Mouse (Mus musculus) B cell, adult 67 days (primary cell): ENCODE measurements around the gene Polm. TPM values are rescaled to one million over a fixed set of nuclear protein-coding genes. Genes with fewer than 3 reads are reported as not detected.

Experiments
- total RNA-seq, 2 experiments: library from RNA; stranded (reverse); gene quantifications; 4 replicates each; pipeline ENCODE4 v1.2.4; 2023

Polm gene
- 100 to 1,000 TPM; 103 to 112 TPM for total RNA-seq

DNA sequence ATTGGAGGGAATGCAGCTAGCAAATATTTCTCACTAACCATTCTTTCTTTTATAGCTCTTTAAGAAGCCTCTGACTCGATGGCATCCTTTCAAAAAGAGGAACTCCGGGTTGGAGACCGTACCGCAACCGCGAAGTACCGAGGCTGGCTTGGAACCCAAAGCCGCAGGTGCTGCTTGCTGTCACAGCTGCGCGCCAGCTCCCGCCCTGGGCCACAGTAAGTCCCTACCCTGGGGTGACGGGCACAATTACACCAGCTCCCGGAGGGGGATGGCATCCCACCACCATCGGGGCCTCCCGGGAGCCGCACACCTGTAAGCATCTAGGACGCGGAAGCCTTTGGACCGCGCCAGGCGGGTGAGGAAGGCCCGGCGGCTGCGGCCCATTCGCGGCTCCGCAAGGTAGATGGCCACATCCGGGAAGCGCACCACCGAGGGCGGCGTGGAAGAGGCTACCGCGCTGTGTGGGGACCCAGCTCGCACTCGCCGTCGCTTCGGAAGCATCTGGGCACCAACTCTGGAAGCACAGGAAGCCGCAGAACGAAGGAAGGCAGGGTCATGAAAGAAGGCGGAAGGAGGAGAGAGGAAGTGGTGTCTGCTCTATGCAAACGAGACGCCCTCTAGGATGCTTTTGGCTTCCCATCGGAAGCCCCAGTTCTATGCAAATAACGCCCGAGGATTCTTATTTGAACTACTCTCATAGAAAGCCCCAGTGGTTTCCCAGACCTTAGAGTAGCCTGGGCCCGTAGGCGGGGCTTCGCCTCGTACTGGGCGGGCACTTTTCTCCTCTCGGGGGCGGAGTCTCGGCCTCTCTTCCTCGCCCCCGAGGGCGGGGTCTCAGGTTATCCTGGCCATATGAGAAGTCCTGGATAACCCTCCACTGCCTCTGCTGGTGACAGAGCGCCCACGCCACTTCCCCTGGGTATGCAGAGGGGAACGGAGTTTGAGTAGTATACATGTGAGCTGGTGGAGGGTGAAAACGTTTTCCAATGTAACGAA, at the start of gene Polm:
Gene Polm (minus strand): TSS at position 766 of the 996 bp plus-strand sequence.

DNA sequence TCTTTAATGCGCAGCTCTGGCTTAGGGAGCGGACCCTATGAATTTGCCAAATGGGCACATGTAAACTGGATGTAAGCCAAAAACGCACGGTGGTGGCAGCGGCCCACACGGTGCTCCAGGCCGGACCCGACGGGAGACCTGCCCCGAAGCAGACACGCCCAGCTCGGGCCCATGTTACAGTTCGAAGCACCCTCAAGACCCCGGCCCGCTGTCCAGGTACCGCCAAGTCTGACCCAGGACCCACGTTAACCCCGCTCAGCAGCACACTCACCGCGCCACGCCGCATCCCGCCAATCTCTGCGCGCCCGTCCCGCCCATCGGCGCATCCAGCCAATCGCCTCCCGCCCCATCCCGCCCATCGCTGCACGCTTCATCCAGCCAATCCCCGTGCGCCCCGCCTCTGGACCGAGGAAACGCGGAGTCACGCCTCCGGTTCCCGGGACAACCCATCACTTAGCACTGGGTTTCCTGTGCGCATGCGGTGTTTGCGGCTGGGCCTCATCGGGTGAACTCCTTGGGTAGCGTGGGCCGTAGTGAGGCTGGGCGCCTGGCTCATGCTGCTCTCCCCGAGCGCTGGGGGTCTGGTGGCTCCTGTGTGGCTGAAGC, 40.2 kb upstream of the Polm start, which contains the start of gene Pold2:
Gene Pold2 (minus strand): TSS at position 372 of the 606 bp plus-strand sequence.

DNA sequence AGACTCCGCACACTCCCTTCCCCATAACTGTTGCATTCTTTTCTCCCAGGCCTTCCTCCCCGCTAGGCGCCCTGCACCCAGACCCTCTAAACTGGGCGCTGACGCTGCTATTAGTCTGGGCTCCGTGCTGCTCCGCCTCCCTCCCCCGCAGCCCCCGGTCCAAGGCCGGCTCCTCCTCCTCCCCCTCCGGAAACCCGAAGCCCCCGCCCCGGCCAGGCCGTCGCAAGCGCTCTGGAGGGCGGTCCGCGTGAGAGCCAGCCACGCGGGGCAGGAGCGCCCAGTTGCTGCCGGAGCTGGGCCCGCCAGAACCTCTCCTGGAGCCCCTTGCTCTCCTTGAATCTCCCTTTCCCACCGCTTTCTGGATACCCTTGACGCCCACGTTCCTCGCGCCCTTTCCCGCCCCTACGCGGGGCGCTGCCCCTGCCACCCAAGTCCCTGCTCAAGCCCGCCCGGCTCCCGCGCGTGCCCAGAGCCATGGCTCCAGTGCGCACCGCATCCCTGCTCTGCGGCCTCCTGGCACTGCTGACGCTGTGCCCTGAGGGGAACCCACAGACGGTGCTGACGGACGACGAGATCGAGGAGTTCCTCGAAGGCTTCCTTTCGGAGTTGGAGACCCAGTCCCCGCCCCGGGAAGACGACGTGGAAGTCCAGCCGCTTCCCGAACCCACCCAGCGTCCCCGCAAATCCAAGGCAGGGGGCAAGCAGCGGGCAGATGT, 24.0 kb upstream of the Polm start, which contains the start of gene Aebp1:
Gene Aebp1 (plus strand): TSS at position 270 of the 716 bp plus-strand sequence.

GRCm38 (mm10) chr11:5803551-5803981, 34.2 kb downstream of the Polm start, which contains the start of gene Pgam2:
TSS of gene Pgam2 (minus strand) at chr11:5803733.

DNA sequence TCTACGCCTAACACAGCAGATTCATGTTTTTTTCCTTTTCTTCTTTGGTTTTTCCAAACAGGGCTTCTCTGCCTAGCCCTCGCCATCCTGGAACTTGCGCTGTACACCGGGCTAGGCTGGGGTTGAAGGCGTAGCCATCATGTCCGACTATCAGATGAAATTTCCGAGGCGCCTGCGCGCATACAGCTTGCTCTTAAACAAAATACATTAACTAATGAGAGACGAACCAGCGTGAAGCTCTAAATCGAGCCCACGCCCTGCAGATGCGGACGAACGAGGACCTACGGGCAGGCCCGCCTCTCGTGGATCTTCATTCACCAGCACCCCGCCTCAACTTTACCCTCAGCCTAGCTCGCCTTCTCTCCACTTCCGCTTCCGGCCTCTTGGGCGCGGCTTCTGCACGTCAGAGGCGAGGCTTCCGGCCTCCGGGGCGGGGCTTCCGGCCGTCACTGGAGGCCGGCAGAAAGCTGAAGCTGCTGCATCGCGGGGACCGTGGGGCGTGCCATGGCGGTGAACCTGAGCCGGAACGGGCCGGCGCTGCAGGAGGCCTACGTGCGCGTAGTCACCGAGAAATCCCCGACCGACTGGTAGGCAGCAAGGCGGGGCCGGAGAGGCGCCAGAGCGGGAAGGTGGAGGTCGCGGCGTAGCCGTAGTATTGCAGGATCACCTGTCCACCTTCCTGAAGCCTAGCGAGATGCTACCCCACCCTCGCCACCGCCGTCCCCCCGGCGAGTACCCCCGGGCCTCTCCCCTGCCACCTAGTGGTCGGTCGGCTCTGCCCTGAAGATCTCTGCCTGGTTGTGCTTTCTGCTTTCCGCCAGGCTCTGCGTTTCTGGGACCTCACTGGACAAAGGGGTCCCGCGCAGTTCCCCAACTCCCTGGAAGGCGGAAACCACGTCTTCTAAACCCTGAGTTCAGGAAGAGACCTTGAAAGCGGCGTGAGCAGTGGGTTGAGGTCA, 49.5 kb downstream of the Polm start, which contains the start of gene Dbnl:
Gene Dbnl (plus strand): TSS at position 433 of the 959 bp plus-strand sequence.

Other genes with a start within 250 kb of the Polm start
- 10 to 100 TPM; 63.3 to 63.7 TPM for gene Mrps24, start 122.3 kb downstream of the Polm start, total RNA-seq
- gene Urgcp, start 75.6 kb downstream of the Polm start, total RNA-seq, result 10 to 100 TPM; 26.2 to 34.2 TPM
- gene Dbnl, start 49.5 kb downstream of the Polm start, total RNA-seq, result 100 to 1,000 TPM; 181 to 182 TPM
- not detected for gene Pgam2, start 34.3 kb downstream of the Polm start, total RNA-seq
- gene Aebp1, start 23.9 kb upstream of the Polm start, total RNA-seq, result under 1 TPM in 1 of 2 experiments, not detected in 1; 0.44 TPM
- gene Pold2, start 40.3 kb upstream of the Polm start, total RNA-seq, result 10 to 100 TPM; 47.4 to 50.0 TPM
- not detected for gene Myl7, start 60.8 kb upstream of the Polm start, total RNA-seq
- not detected for gene Gck, start 112.1 kb upstream of the Polm start, total RNA-seq
- gene Ykt6, start 117.7 kb upstream of the Polm start, total RNA-seq, result 10 to 100 TPM; 61.0 to 75.1 TPM
- gene Camk2b, start 228.3 kb upstream of the Polm start, total RNA-seq, result 1 to 10 TPM in 1 of 2 experiments, under 1 TPM in 1; 0.36 to 1.5 TPM